Mouse (Mus musculus): ENCODE measurements around the gene Sparcl1.

DNA sequence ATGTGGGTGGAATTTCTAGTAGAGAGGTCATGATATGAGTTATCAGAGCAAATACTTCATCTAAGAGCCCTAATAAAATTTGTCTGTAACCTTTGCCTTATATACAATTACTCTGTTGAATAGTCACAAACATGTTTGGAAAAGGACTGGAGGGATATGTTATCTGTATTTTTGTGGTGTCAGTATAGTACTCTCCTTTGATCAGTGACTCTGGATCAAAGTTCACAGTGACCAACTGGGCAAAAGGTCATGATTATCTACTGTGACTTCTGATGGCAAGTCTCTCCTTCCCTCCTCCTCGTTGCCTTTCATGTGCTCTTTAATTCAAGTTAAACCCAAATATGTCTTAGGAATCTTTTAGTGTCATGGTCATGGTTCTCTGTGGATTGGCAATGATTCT lies 77.7 kb downstream of the Sparcl1 start:
- no peak for TF ChIP-seq CTCF (IDR thresholded peaks at IDR 0.05; ENCODE audit: extremely low read depth, insufficient read depth, insufficient read length, insufficient replicate concordance)
- TF ChIP-seq POLR2A (IDR thresholded peaks at IDR 0.05; ENCODE audit: low read depth, low read length) = no peak
